Mouse (Mus musculus): ENCODE measurements around the gene Ces4a. TPM values are rescaled to one million over a fixed set of nuclear protein-coding genes. Genes with fewer than 3 reads are reported as not detected.
"Not testable (repeated sequence)": the region's sequence is repeated elsewhere in the genome, so short reads cannot be mapped to it uniquely, and the experiment has no call there.

Gene Ces4a
- polyA plus RNA-seq, 1 experiment = not detected

GRCm38 (mm10) chr8:105165191-105165590, 33.6 kb downstream of the Ces4a start:
- H3K4me1 ChIP-seq (ENCODE audit: control insufficient read depth, insufficient read depth, low read length) = peaks cover 1% of the 10 kb centered on the region; the same call in 1 of the 2 replicates
- no peak for TF ChIP-seq POLR2A (IDR thresholded peaks at IDR 0.05; ENCODE audit: extremely low read depth, insufficient read depth, low read length)
- no peak for TF ChIP-seq CTCF (IDR thresholded peaks at IDR 0.05; ENCODE audit: extremely low read depth, insufficient read depth, low read length)
- H3K27ac ChIP-seq (ENCODE audit: insufficient read depth, low read length) = no peak overlapping the region
- H3K4me3 ChIP-seq (ENCODE audit: insufficient read depth, low read length) = no peak overlapping the region

- Histone ChIP-seq H3K27ac (ENCODE audit: insufficient read depth, low read length) (no peak overlapping the region), H3K4me3 (ENCODE audit: insufficient read depth, low read length) (no peak overlapping the region), H3K4me1 (ENCODE audit: control insufficient read depth, insufficient read depth, low read length) (peaks cover 1% of the 10 kb centered on the region; the same call in 1 of the 2 replicates)
- TF ChIP-seq CTCF (IDR thresholded peaks at IDR 0.05; ENCODE audit: extremely low read depth, insufficient read depth, low read length) = no peak
- no peak for TF ChIP-seq POLR2A (IDR thresholded peaks at IDR 0.05; ENCODE audit: extremely low read depth, insufficient read depth, low read length)
These were observed 35.5 kb downstream of the Ces4a start for GRCm38 (mm10) chr8:105167116-105167515.

- H3K4me1 ChIP-seq (ENCODE audit: control insufficient read depth, insufficient read depth, low read length) = peaks cover 1% of the 10 kb centered on the region
- no peak overlapping the region for H3K27ac ChIP-seq (ENCODE audit: insufficient read depth, low read length)
- TF ChIP-seq POLR2A (IDR thresholded peaks at IDR 0.05; ENCODE audit: extremely low read depth, insufficient read depth, low read length) (no peak), CTCF (IDR thresholded peaks at IDR 0.05; ENCODE audit: extremely low read depth, insufficient read depth, low read length) (no peak)
- peak overlapping the region; percentile 66; the same call in 1 of the 2 replicates for H3K4me3 ChIP-seq (ENCODE audit: insufficient read depth, low read length)
These were observed 38.0 kb downstream of the Ces4a start for GRCm38 (mm10) chr8:105169582-105169981.

- TF ChIP-seq CTCF (IDR thresholded peaks at IDR 0.05; ENCODE audit: extremely low read depth, insufficient read depth, low read length) (no peak), POLR2A (IDR thresholded peaks at IDR 0.05; ENCODE audit: extremely low read depth, insufficient read depth, low read length) (no peak)
- Histone ChIP-seq H3K4me3 (ENCODE audit: insufficient read depth, low read length) (peak overlapping the region; percentile 66), H3K4me1 (ENCODE audit: control insufficient read depth, insufficient read depth, low read length) (peaks cover 1% of the 10 kb centered on the region), H3K27ac (ENCODE audit: insufficient read depth, low read length) (no peak overlapping the region; the same call in 1 of the 2 replicates)
These were observed 38.4 kb downstream of the Ces4a start for GRCm38 (mm10) chr8:105170041-105170380.

GRCm38 (mm10) chr8:105170381-105171115, 38.9 kb downstream of the Ces4a start, which contains the start of gene Cbfb:
Gene Cbfb, plus strand, starts transcription at chr8:105170674.
- peak within 1 kb of the TSS; percentile 66 for H3K4me3 ChIP-seq (ENCODE audit: insufficient read depth, low read length)
- H3K4me1 ChIP-seq (ENCODE audit: control insufficient read depth, insufficient read depth, low read length) = peaks cover 1% of the 10 kb centered on the region
- TF ChIP-seq POLR2A (IDR thresholded peaks at IDR 0.05; ENCODE audit: extremely low read depth, insufficient read depth, low read length) (peak; percentile 38; the same call in 1 of the 2 replicates), CTCF (IDR thresholded peaks at IDR 0.05; ENCODE audit: extremely low read depth, insufficient read depth, low read length) (no peak)
- peak within 1 kb of the TSS; percentile 93 for H3K27ac ChIP-seq (ENCODE audit: insufficient read depth, low read length)

- peak overlapping the region; percentile 66 for H3K4me3 ChIP-seq (ENCODE audit: insufficient read depth, low read length)
- TF ChIP-seq CTCF (IDR thresholded peaks at IDR 0.05; ENCODE audit: extremely low read depth, insufficient read depth, low read length) = no peak
- TF ChIP-seq POLR2A (IDR thresholded peaks at IDR 0.05; ENCODE audit: extremely low read depth, insufficient read depth, low read length) = no peak
- H3K27ac ChIP-seq (ENCODE audit: insufficient read depth, low read length) = peak overlapping the region; percentile 93
- H3K4me1 ChIP-seq (ENCODE audit: control insufficient read depth, insufficient read depth, low read length) = peaks cover 1% of the 10 kb centered on the region
These were observed 39.8 kb downstream of the Ces4a start for GRCm38 (mm10) chr8:105171116-105172002.

- H3K27ac ChIP-seq (ENCODE audit: insufficient read depth, low read length) = no peak overlapping the region
- peak overlapping the region; percentile 66 for H3K4me3 ChIP-seq (ENCODE audit: insufficient read depth, low read length)
- peaks cover 1% of the 10 kb centered on the region for H3K4me1 ChIP-seq (ENCODE audit: control insufficient read depth, insufficient read depth, low read length)
- TF ChIP-seq CTCF (IDR thresholded peaks at IDR 0.05; ENCODE audit: extremely low read depth, insufficient read depth, low read length) (no peak), POLR2A (IDR thresholded peaks at IDR 0.05; ENCODE audit: extremely low read depth, insufficient read depth, low read length) (no peak)
These were observed 40.4 kb downstream of the Ces4a start for GRCm38 (mm10) chr8:105172003-105172362.

- not testable (repeated sequence) for H3K4me3 ChIP-seq (ENCODE audit: insufficient read depth, low read length); H3K4me1 ChIP-seq (ENCODE audit: control insufficient read depth, insufficient read depth, low read length); H3K27ac ChIP-seq (ENCODE audit: insufficient read depth, low read length)
These were observed 43.7 kb downstream of the Ces4a start for GRCm38 (mm10) chr8:105175287-105175686.

GRCm38 (mm10) chr8:105178211-105178800, 46.7 kb downstream of the Ces4a start:
- TF ChIP-seq POLR2A (IDR thresholded peaks at IDR 0.05; ENCODE audit: extremely low read depth, insufficient read depth, low read length) = no peak
- no peak for TF ChIP-seq CTCF (IDR thresholded peaks at IDR 0.05; ENCODE audit: extremely low read depth, insufficient read depth, low read length)
- H3K27ac ChIP-seq (ENCODE audit: insufficient read depth, low read length) = no peak overlapping the region
- no peak overlapping the region for H3K4me3 ChIP-seq (ENCODE audit: insufficient read depth, low read length)
- H3K4me1 ChIP-seq (ENCODE audit: control insufficient read depth, insufficient read depth, low read length) = no peaks in the 10 kb centered on the region; the same call in 1 of the 2 replicates
